Mouse (Mus musculus): Measurements from ENCODE around the gene Spc24. TPM values are rescaled to one million over a fixed set of nuclear protein-coding genes. Genes with fewer than 3 reads are reported as not detected.

Gene Spc24
- polyA plus RNA-seq, 1 experiment from 2014 or later, result 68.2 TPM

GRCm38 (mm10) chr9:21723377-21724146 is 36.5 kb downstream of the Spc24 start, which contains the start of gene Ldlr:
TSS of gene Ldlr (plus strand) at chr9:21723483.
- ATAC-seq (ENCODE audit: low FRiP score), result peak; percentile 78

GRCm38 (mm10) chr9:21721036-21721435 is 39.1 kb downstream of the Spc24 start:
- Histone ChIP-seq H3K27me3 (no peaks in the 10 kb centered on the region), H3K4me1 (peaks cover 20% of the 10 kb centered on the region), H3K9me3 (replicated peaks) (no peaks in the 10 kb centered on the region), H3K4me3 (no peak overlapping the region), H3K36me3 (0 out of 2 replicates have a peak, but pooled peaks cover 2% of the 10 kb centered on the region), H3K4me2 (replicated peaks) (no peak overlapping the region), H3K9ac (no peak overlapping the region), H3K27ac (no peak overlapping the region)
- WGBS, result 66% methylated on average over 2 of the region's 2 CpGs
- ATAC-seq (ENCODE audit: low FRiP score), result no peak

More at GRCm38 (mm10) chr9:21723377-21724146, 36.5 kb downstream of the Spc24 start, which contains the start of gene Ldlr:
- Histone ChIP-seq H3K27me3 (no peaks in the 10 kb centered on the region), H3K9me3 (replicated peaks) (no peaks in the 10 kb centered on the region), H3K27ac (peak within 1 kb of the TSS; percentile 95), H3K4me1 (peaks cover 27% of the 10 kb centered on the region), H3K36me3 (peaks cover 2% of the 10 kb centered on the region), H3K4me3 (peak within 1 kb of the TSS; percentile 67), H3K4me2 (replicated peaks) (peak within 1 kb of the TSS; percentile 77), H3K9ac (peak within 1 kb of the TSS; percentile 78)
- under 1% methylated on average over 47 of the region's 47 CpGs for WGBS

GRCm38 (mm10) chr9:21717015-21717414 is 43.1 kb downstream of the Spc24 start:
- Histone ChIP-seq H3K4me3 (no peak overlapping the region), H3K27me3 (no peaks in the 10 kb centered on the region), H3K4me2 (replicated peaks) (no peak overlapping the region), H3K4me1 (no peaks in the 10 kb centered on the region), H3K36me3 (0 out of 2 replicates have a peak, but pooled peaks cover 7% of the 10 kb centered on the region), H3K9me3 (replicated peaks) (no peaks in the 10 kb centered on the region), H3K9ac (no peak overlapping the region), H3K27ac (no peak overlapping the region)
- 86% methylated on average over 2 of the region's 2 CpGs for WGBS
- ATAC-seq (ENCODE audit: low FRiP score), result no peak

- no peaks in the 10 kb centered on the region for H3K9me3 ChIP-seq (replicated peaks)
- no peak for ATAC-seq (ENCODE audit: low FRiP score)
- WGBS, result 75% methylated on average over 4 of the region's 4 CpGs
- no peak overlapping the region for H3K4me2 ChIP-seq (replicated peaks)
- no peaks in the 10 kb centered on the region for H3K4me1 ChIP-seq
- no peak overlapping the region for H3K27ac ChIP-seq
- H3K27me3 ChIP-seq, result no peaks in the 10 kb centered on the region
- no peak overlapping the region for H3K4me3 ChIP-seq
- H3K9ac ChIP-seq, result no peak overlapping the region
- H3K36me3 ChIP-seq, result 0 out of 2 replicates have a peak, but pooled peaks cover 7% of the 10 kb centered on the region
These were observed 44.8 kb downstream of the Spc24 start for GRCm38 (mm10) chr9:21715298-21715697.

GRCm38 (mm10) chr9:21709340-21709739 is 50.8 kb downstream of the Spc24 start:
- H3K4me3 ChIP-seq, result no peak overlapping the region
- no peaks in the 10 kb centered on the region for H3K4me1 ChIP-seq
- peaks cover 59% of the 10 kb centered on the region for H3K36me3 ChIP-seq
- H3K4me2 ChIP-seq (replicated peaks), result no peak overlapping the region
- no peak overlapping the region for H3K9ac ChIP-seq
- H3K27me3 ChIP-seq, result no peaks in the 10 kb centered on the region
- WGBS, result 94% methylated on average over 3 of the region's 3 CpGs
- H3K27ac ChIP-seq, result no peak overlapping the region
- no peaks in the 10 kb centered on the region; the same call in 1 of the 2 replicates for H3K9me3 ChIP-seq (replicated peaks)
- no peak for ATAC-seq (ENCODE audit: low FRiP score)

GRCm38 (mm10) chr9:21706586-21707265 is 53.4 kb downstream of the Spc24 start:
- Histone ChIP-seq H3K4me2 (replicated peaks) (no peak overlapping the region), H3K4me3 (no peak overlapping the region), H3K4me1 (no peaks in the 10 kb centered on the region), H3K9ac (no peak overlapping the region), H3K36me3 (peaks cover 77% of the 10 kb centered on the region), H3K27me3 (no peaks in the 10 kb centered on the region), H3K9me3 (replicated peaks) (no peaks in the 10 kb centered on the region; the same call in 1 of the 2 replicates), H3K27ac (no peak overlapping the region)
- 90% methylated on average over 8 of the region's 8 CpGs for WGBS
- ATAC-seq (ENCODE audit: low FRiP score), result 0 out of 2 replicates have a peak, but pooled peaks have one; percentile 26

GRCm38 (mm10) chr9:21706085-21706484 is 54.0 kb downstream of the Spc24 start:
- ATAC-seq (ENCODE audit: low FRiP score), result no peak
- Histone ChIP-seq H3K9me3 (replicated peaks) (no peaks in the 10 kb centered on the region; the same call in 1 of the 2 replicates), H3K36me3 (peaks cover 83% of the 10 kb centered on the region), H3K27ac (no peak overlapping the region), H3K9ac (no peak overlapping the region), H3K4me1 (no peaks in the 10 kb centered on the region), H3K4me3 (no peak overlapping the region), H3K27me3 (no peaks in the 10 kb centered on the region), H3K4me2 (replicated peaks) (no peak overlapping the region)
- WGBS, result 91% methylated on average over 4 of the region's 4 CpGs

Small RNAs within 50 kb of the gene (microRNA-seq; reads per million reads assigned to microRNA genes)
- 4.3 reads per million, percentile 9 among the genes with 10 or more reads in this experiment for gene Mir7083

Other genes with a start within 250 kb of the Spc24 start
- gene AB124611, start 234.1 kb downstream of the Spc24 start, polyA plus RNA-seq (2016; fragmentation: Nextera tagmentation; extraction: Ambion mirVana), result 3.7 and 6.0 TPM in 2 replicates
- 76.7 and 77.9 TPM in 2 replicates for gene Carm1, start 213.4 kb downstream of the Spc24 start, polyA plus RNA-seq (2016; fragmentation: Nextera tagmentation; extraction: Ambion mirVana)
- gene Timm29, start 167.6 kb downstream of the Spc24 start, polyA plus RNA-seq (2016; fragmentation: Nextera tagmentation; extraction: Ambion mirVana), result 56.5 and 61.0 TPM in 2 replicates
- 19.4 and 21.5 TPM in 2 replicates for gene Yipf2, start 167.5 kb downstream of the Spc24 start, polyA plus RNA-seq (2016; fragmentation: Nextera tagmentation; extraction: Ambion mirVana)
- gene Smarca4, start 144.1 kb downstream of the Spc24 start, polyA plus RNA-seq (2016; fragmentation: Nextera tagmentation; extraction: Ambion mirVana), result 173 and 181 TPM in 2 replicates
- 32.1 and 33.0 TPM in 2 replicates for gene Ldlr, start 36.8 kb downstream of the Spc24 start, polyA plus RNA-seq (2016; fragmentation: Nextera tagmentation; extraction: Ambion mirVana)
- 10.6 and 11.2 TPM in 2 replicates for gene Kank2, start 38.4 kb upstream of the Spc24 start, polyA plus RNA-seq (2016; fragmentation: Nextera tagmentation; extraction: Ambion mirVana)
- 0.26 and 1.1 TPM in 2 replicates for gene Angptl8, start 75.2 kb upstream of the Spc24 start, polyA plus RNA-seq (2016; fragmentation: Nextera tagmentation; extraction: Ambion mirVana)
- gene Dock6, start 92.3 kb upstream of the Spc24 start, polyA plus RNA-seq (2016; fragmentation: Nextera tagmentation; extraction: Ambion mirVana), result 21.6 and 24.4 TPM in 2 replicates
- 15.5 and 16.3 TPM in 2 replicates for gene Rab3d, start 157.9 kb upstream of the Spc24 start, polyA plus RNA-seq (2016; fragmentation: Nextera tagmentation; extraction: Ambion mirVana)
- 8.8 and 9.2 TPM in 2 replicates for gene Ccdc159, start 167.2 kb upstream of the Spc24 start, polyA plus RNA-seq (2016; fragmentation: Nextera tagmentation; extraction: Ambion mirVana)
- 37.0 and 37.5 TPM in 2 replicates for gene Tmem205, start 167.3 kb upstream of the Spc24 start, polyA plus RNA-seq (2016; fragmentation: Nextera tagmentation; extraction: Ambion mirVana)
- gene Plppr2, start 176.7 kb upstream of the Spc24 start, polyA plus RNA-seq (2016; fragmentation: Nextera tagmentation; extraction: Ambion mirVana), result 48.3 and 54.9 TPM in 2 replicates
- gene Swsap1, start 195.5 kb upstream of the Spc24 start, polyA plus RNA-seq (2016; fragmentation: Nextera tagmentation; extraction: Ambion mirVana), result 7.2 and 9.5 TPM in 2 replicates
- gene Epor, start 203.2 kb upstream of the Spc24 start, polyA plus RNA-seq (2016; fragmentation: Nextera tagmentation; extraction: Ambion mirVana), result 4.3 TPM in 2 replicates
- 1.9 TPM in 2 replicates for gene Rgl3, start 229.1 kb upstream of the Spc24 start, polyA plus RNA-seq (2016; fragmentation: Nextera tagmentation; extraction: Ambion mirVana)
- 4.1 and 4.7 TPM in 2 replicates for gene Ccdc151, start 242.3 kb upstream of the Spc24 start, polyA plus RNA-seq (2016; fragmentation: Nextera tagmentation; extraction: Ambion mirVana)
- gene Prkcsh, start 242.5 kb upstream of the Spc24 start, polyA plus RNA-seq (2016; fragmentation: Nextera tagmentation; extraction: Ambion mirVana), result 106 and 108 TPM in 2 replicates